Mouse (Mus musculus) ES-Bruce4 (cell line): Measurements from ENCODE around the gene Atp6v0d1. TPM values are rescaled to one million over a fixed set of nuclear protein-coding genes. Genes with fewer than 3 reads are reported as not detected.

Source experiments
- H3K27ac ChIP-seq: 2 replicates; pipeline ENCODE4 v1.5.1; 2012; ENCODE audit warnings: low read length, inconsistent platforms; ENCODE audit not compliant: insufficient read depth
- H3K27me3 ChIP-seq: 2 replicates; pipeline ENCODE4 v1.6.1; 2012; ENCODE audit warnings: mild to moderate bottlenecking, low read length, inconsistent platforms; ENCODE audit not compliant: control insufficient read depth, poor library complexity, insufficient read depth, severe bottlenecking
- H3K36me3 ChIP-seq: 2 replicates; pipeline ENCODE4 v1.6.1; 2012; ENCODE audit warnings: inconsistent platforms, mild to moderate bottlenecking, low read length, moderate library complexity; ENCODE audit not compliant: control insufficient read depth, poor library complexity, insufficient read depth, severe bottlenecking
- H3K4me1 ChIP-seq: one replicate; pipeline ENCODE4 v1.8.1; 2011; ENCODE audit warnings: low read length; ENCODE audit not compliant: control insufficient read depth, insufficient read depth
- H3K4me3 ChIP-seq: 2 replicates; pipeline ENCODE4 v1.5.1; 2011; ENCODE audit warnings: low read depth, mild to moderate bottlenecking, low read length
- H3K9ac ChIP-seq: 2 replicates; pipeline ENCODE4 v1.6.1; 2012; ENCODE audit warnings: low read depth, mild to moderate bottlenecking, inconsistent platforms; ENCODE audit not compliant: poor library complexity, severe bottlenecking
- H3K9me3 ChIP-seq: replicated peaks from 2 replicates; pipeline ENCODE4 v1.6.1; 2012; ENCODE audit warnings: mild to moderate bottlenecking, low read length, inconsistent platforms; ENCODE audit not compliant: control insufficient read depth, poor library complexity, insufficient read depth, severe bottlenecking
- CTCF ChIP-seq: IDR thresholded peaks from one replicate; pipeline ENCODE4 v1.8.1; 2011; ENCODE audit warnings: low read depth, low read length
- EP300 ChIP-seq: IDR thresholded peaks from 2 replicates; pipeline ENCODE4 v1.6.1; 2011; ENCODE audit warnings: low read depth, low read length; ENCODE audit not compliant: insufficient read depth
- POLR2A ChIP-seq: IDR thresholded peaks from one replicate; pipeline ENCODE4 v1.8.1; 2011; ENCODE audit warnings: low read length; ENCODE audit not compliant: insufficient read depth
- polyA plus RNA-seq: library from polyadenylated mRNA; stranded (reverse); fragments of >200 nt; gene quantifications from 2 replicates; pipeline ENCODE4 v1.2.4, GENCODE M21; 2011; ENCODE audit warnings: low read depth; ENCODE audit not compliant: missing spikeins, insufficient read depth, insufficient read length

Atp6v0d1 gene
- polyA plus RNA-seq, 1 experiment, result 78.4 TPM

GRCm38 (mm10) chr8:105536546-105536945, 29.3 kb downstream of the Atp6v0d1 start:
- Histone ChIP-seq H3K36me3 (peaks cover 15% of the 10 kb centered on the region), H3K9ac (no peak overlapping the region), H3K27ac (no peak overlapping the region), H3K27me3 (no peaks in the 10 kb centered on the region), H3K9me3 (no peaks in the 10 kb centered on the region), H3K4me1 (no peaks in the 10 kb centered on the region), H3K4me3 (no peak overlapping the region)
- TF ChIP-seq POLR2A (no peak), CTCF (no peak), EP300 (no peak)

GRCm38 (mm10) chr8:105533892-105534329, 31.9 kb downstream of the Atp6v0d1 start:
- Histone ChIP-seq H3K4me1 (no peaks in the 10 kb centered on the region), H3K9me3 (no peaks in the 10 kb centered on the region), H3K36me3 (peaks cover 12% of the 10 kb centered on the region), H3K9ac (no peak overlapping the region), H3K4me3 (no peak overlapping the region), H3K27me3 (no peaks in the 10 kb centered on the region), H3K27ac (no peak overlapping the region)
- TF ChIP-seq POLR2A, result no peak
- peak; percentile 83 for TF ChIP-seq CTCF

GRCm38 (mm10) chr8:105533439-105533838, 32.4 kb downstream of the Atp6v0d1 start:
- H3K27me3 ChIP-seq, result no peaks in the 10 kb centered on the region
- peaks cover 7% of the 10 kb centered on the region for H3K36me3 ChIP-seq
- H3K4me1 ChIP-seq, result no peaks in the 10 kb centered on the region
- no peak overlapping the region for H3K27ac ChIP-seq
- no peak overlapping the region for H3K4me3 ChIP-seq
- TF ChIP-seq POLR2A (no peak), CTCF (no peak), EP300 (no peak)
- H3K9me3 ChIP-seq, result no peaks in the 10 kb centered on the region
- H3K9ac ChIP-seq, result no peak overlapping the region

- Histone ChIP-seq H3K4me3 (no peak overlapping the region), H3K4me1 (no peaks in the 10 kb centered on the region), H3K27ac (no peak overlapping the region), H3K36me3 (no peaks in the 10 kb centered on the region), H3K9ac (no peak overlapping the region), H3K27me3 (no peaks in the 10 kb centered on the region), H3K9me3 (no peaks in the 10 kb centered on the region)
- TF ChIP-seq CTCF (peak; percentile 78), EP300 (no peak)
These were observed 34.1 kb downstream of the Atp6v0d1 start for GRCm38 (mm10) chr8:105531774-105532173.

GRCm38 (mm10) chr8:105529271-105529670, 36.6 kb downstream of the Atp6v0d1 start:
- no peaks in the 10 kb centered on the region for H3K9me3 ChIP-seq
- no peak overlapping the region for H3K9ac ChIP-seq
- TF ChIP-seq EP300, result no peak
- TF ChIP-seq POLR2A, result no peak
- TF ChIP-seq CTCF, result no peak
- no peaks in the 10 kb centered on the region for H3K27me3 ChIP-seq
- no peak overlapping the region for H3K27ac ChIP-seq
- H3K4me3 ChIP-seq, result no peak overlapping the region
- no peaks in the 10 kb centered on the region for H3K4me1 ChIP-seq
- H3K36me3 ChIP-seq, result no peaks in the 10 kb centered on the region

GRCm38 (mm10) chr8:105528206-105528605, 37.6 kb downstream of the Atp6v0d1 start:
- Histone ChIP-seq H3K36me3 (no peaks in the 10 kb centered on the region), H3K9me3 (no peaks in the 10 kb centered on the region), H3K4me3 (no peak overlapping the region), H3K9ac (no peak overlapping the region), H3K27me3 (no peaks in the 10 kb centered on the region), H3K27ac (no peak overlapping the region), H3K4me1 (no peaks in the 10 kb centered on the region)
- TF ChIP-seq EP300 (no peak), CTCF (no peak), POLR2A (no peak)
